Mouse (Mus musculus) testis, adult 2 months (tissue): ENCODE data around the gene Cdca7l.

ENCODE experiments used
- CTCF ChIP-seq: fragments of 200-500 bp; IDR thresholded peaks from 2 replicates; pipeline ENCODE4 v1.5.1; 2012; ENCODE audit warnings: low read depth, mild to moderate bottlenecking, inconsistent platforms, low read length, moderate library complexity; ENCODE audit not compliant: control insufficient read depth, insufficient read depth, insufficient replicate concordance
- POLR2A ChIP-seq: fragments of 200-500 bp; IDR thresholded peaks from 2 replicates; pipeline ENCODE4 v1.6.1; 2012; ENCODE audit warnings: low read depth, mild to moderate bottlenecking, inconsistent platforms, low read length, moderate library complexity; ENCODE audit not compliant: control insufficient read depth

- TF ChIP-seq CTCF (no peak), POLR2A (no peak)
These were observed 46.4 kb downstream of the Cdca7l start for GRCm38 (mm10) chr12:117850472-117850871.
